Mouse (Mus musculus) heart, adult 11 months (tissue): Measurements from ENCODE around the gene Sprr3.

Source experiments
- DNase-seq: peaks from one replicate; pipeline ENCODE4 v3.0.0; 2022

Gene Sprr3

DNA sequence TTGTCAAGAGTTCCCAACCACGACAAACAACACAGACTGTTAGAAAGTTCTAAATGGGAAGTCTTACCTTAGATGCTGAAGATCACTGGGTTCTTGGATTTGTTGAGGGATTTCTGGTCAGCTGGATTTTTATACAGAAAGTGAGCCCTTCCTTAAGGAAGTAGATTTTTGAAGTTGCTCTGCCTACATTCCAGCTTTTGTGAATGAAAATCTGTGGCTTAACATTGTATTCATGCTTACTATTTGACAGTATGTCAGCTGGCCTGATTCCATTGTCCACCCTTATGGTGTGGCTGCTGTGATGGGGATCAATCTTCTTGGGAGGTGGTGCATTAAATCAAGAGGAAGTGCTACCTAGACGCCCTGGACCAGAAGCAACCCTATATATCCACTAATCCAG, at the start of gene Sprr3:
Gene Sprr3, minus strand, starts transcription at position 101 of the 400 bp plus-strand sequence.
- DNase-seq, result no peak

DNA sequence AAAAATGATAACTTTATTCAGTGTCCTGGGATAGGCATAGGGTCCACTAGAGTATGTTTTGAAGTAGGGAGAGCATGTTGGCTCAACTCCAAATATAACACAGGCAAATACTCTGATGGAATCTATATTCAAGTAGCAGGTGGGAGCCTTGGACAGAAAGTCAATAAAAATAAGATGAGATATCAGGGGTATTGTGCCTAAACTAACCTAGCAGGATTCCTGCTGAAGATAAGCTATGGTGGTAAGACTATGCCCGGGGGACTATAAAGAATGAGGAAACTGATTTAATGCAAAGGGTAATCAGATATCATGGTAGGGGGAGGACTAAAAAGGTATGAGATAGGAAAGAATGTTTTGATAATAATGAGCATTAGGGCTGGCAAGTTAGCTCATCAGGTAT, 49.7 kb upstream of the Sprr3 start:
- DNase-seq, result no peak

DNA sequence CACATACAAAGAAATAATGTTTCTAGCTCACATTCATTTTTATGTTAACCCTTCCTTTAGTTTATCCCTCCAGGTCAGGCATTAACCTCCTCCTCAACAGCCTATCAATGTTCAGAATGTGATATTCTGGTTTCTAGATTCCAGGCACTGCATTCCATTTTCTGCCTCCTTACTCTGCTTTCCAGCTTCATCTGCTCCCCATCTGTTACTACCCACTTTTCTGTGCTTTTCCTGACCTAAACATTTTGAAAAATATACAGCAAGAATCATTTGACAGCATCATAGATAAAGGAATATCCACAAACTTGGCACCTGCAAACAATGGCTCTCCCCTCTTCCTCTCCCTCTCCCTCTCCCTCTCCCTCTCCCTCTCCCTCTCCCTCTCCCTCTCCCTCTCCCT, 45.0 kb upstream of the Sprr3 start:
- DNase-seq, result no peak

DNA sequence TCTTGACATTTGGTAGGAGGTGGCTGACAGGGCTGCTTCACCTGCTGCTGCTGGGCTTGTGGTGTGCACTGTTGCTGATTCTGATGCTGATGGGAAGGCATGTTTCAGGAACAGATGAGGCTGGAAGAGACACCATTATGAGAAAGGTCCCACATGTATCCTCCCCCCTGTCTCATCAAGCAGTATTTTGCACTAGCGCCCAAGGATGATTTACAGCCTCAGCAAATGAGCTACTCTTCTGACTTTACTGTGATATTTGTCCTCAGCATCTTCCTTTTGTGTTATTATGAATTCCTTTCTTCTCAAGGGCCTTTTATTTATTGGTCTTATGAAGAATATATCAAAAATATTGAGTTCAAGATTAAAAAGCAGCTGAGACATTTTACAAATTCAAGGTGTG, 41.9 kb upstream of the Sprr3 start, which contains the start of gene Sprr4:
Gene Sprr4, minus strand, starts transcription at position 101 of the 400 bp plus-strand sequence.
- peak; percentile 41 for DNase-seq

DNA sequence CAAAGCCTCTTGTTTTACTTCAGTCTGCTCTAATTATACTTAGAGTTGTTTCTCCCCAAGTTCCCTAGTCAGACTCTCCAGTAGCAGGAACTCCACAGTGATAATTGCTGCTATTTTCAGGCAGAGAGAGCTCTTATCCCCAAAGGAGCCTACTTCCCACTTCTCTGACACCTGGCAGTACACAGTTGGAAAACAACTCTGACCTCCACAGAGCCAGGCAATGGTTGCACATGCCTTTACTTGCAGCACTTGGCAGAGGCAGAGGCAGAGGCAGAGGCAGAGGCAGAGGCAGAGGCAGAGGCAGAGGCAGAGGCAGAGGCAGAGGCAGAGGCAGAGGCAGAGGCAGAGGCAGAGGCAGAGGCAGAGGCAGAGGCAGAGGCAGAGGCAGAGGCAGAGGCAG, 31.7 kb upstream of the Sprr3 start:
- peak; percentile 92 for DNase-seq

DNA sequence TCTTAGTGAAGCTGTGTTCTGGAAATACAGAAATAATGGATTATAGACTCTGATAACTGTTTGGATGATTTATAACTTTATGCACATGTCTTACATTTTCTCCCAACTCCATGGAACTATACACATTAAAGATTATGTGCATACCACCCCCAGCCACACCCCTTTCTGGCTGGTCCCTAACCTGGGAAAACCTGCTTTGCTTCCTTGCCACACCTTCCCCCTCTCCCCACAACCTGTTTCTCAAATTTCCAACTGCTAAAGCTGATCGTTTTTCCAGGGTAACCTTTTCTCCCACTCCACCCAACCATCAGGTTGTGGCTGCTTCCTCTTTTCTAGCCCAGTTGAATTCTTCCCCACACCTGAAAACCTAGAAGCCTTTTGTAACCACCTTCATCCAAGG, 27.8 kb upstream of the Sprr3 start:
- peak; percentile 14 for DNase-seq

DNA sequence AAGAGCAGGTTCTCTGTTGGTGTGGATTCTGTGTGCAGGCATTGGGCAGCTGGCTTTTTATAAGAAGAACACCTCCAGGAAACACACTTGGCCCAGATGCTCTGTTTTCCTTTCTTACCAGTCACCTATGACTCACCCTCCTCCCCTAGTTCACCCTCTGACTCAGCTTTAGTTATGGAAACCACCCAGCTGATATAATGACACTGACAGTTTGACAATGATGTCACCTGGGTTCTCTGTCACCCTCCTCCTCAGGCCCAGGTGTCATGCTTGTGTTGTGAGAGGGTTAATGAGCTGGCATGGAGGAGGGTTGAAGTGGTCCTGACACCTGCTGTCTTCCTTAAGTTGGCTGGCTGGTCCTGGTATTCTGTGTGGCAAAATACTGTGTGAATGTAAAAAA, 27.3 kb upstream of the Sprr3 start, which contains the start of gene Sprr1a:
Gene Sprr1a, minus strand, starts transcription at position 33 of the 400 bp plus-strand sequence.
- peak; percentile 63 for DNase-seq

DNA sequence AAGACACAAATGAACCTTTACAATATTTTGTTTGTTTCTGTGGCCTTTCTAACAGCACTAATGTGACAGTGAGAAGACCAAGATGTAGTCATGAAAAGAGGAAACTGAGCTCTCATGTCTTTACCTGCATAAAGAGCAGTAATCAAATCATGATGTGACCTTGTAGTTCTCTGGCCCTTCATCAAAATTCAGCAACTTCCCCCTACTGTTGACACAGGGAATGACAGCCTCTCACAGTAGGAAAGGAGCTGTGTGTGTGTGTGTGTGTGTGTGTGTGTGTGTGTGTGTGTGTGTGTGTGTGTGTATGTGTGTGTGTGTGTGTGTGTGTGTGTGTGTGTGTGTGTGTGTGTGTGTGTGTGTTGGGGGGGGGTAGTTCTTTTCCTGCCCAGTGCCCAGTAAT, 22.7 kb upstream of the Sprr3 start:
- DNase-seq, result peak; percentile 14

DNA sequence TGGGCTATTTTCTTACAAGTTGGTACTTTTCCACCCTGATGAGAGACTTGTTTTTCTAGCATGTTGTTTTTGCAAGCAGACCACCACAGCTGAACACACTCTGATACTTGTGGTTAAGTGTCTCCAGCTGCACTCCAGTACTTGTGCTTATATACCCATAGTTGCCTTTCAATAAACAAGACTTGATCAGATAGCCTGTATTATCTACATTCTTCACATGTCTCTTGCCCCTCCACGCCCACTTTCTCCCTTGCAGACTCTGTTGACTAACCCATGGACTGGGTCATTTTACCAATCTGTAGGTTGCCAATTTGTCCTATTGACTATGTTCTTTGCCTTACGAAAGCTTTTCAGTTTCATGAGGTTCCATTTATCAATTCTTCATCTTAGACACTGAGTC, 11.6 kb upstream of the Sprr3 start:
- DNase-seq, result no peak

DNA sequence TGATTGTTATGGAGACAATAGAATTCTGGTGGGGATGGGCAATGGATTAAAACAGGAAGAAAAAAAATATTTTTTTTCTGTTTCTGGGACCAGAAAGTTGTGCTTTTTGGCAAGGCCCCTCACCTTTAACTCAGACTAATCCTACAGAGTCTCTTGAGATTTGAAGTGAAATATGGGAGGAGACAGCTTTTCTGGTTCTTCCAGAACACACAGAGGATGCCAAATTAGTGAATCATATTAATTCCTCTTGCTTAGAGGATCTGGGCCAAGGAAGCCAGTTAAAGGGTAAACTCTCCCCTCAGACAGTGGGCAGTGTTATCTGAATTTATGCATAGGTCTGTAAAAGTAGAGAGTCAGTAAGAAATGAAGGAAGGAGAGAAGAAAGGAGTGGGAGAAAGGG, 8.9 kb upstream of the Sprr3 start:
- peak; percentile 16 for DNase-seq

DNA sequence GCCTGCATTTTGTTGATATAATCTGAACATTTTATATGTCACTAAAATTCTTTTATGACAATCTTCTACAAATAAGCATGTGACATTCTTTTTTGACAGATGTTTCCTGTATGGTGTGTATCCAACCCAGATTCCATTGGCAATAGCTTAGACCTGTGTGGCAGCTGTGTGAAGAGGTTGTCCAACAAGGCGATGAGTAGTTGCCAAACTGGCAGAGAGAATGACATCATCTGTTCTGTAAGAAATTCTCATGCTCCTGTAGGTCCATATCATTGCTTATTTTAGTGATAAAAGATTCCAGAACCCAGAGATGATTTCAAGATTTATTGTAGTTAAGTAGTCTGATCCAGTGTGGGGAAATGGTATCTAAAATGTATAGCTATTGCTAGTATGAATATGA, 8.1 kb upstream of the Sprr3 start:
- DNase-seq, result peak; percentile 3

DNA sequence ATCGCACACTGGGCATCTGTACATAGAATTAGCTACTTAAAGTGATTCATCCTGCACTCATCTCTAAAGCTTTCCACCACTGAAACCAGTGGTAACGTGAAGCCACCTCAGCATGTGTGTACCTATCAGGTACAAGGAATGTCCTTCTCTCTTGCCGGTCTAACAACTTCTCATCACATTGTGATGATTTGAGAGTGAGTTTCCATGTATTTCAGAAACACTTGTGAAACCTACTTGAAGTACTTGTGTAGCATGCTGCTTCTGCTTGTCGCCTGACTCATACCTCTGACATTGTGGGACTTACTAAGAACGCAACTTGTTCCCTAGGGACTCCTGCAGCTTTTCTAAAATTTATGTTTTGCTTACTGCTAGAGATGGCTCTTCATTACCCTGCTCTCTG, 3.4 kb downstream of the Sprr3 start:
- DNase-seq, result no peak

DNA sequence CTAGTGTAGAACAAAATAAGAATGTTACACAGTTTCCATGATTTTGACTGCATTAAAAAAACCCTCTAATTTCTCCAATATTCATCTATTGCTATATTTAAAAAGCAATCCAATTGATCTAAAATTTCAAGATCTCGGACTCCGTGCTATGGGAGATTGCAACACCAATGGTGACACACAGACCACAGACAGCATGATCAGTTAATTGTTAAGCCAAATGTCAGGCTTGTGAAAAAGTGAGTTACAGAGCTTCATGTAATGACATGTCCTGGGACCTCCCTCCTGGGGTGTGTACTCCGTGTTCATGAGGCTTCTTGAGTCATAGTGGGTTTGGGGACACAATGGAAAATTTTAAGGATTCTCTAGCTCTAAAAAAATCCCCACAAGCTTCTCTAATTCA, 18.3 kb downstream of the Sprr3 start:
- no peak for DNase-seq

DNA sequence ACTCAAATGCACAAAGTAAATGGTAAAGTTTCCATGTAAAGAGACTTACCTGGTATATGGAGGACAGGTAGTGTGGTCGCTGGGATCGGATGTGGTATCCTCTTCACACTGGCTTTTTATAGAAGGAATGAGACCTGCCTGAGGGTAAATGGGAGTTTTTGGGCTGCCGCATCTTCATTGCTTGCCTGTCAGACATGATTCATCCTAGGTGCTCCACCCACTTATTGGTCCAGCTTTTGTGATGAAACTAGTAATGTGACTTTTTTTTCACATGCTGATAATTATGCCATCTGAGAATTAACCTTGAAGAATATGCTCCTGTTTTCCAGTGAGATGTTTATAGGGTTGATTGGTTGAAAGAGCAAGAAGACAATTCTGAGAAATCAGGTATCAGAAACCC, 19.8 kb downstream of the Sprr3 start, which contains the start of gene Sprr1b:
Gene Sprr1b, minus strand, starts transcription at position 101 of the 400 bp plus-strand sequence.
- DNase-seq, result no peak

DNA sequence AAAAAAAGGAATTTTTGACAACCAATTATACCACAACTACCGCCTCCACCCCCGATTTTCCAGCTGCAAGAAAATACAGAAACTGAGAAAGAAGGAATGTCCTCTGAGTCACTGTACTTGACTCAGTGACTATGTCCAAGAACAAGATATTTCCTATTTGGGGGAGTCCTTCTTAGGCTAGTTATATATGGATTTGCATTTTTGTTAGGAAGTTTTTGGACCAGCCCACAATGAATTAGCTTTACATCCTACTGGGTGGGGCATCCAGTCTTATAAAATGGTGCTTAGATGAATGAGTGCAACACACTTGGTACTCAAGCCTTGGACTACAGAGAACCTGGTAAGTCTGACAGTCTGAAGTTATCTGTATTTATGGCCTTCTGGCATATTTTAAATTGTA, 26.2 kb downstream of the Sprr3 start, which contains the start of gene Sprr2k:
Gene Sprr2k, plus strand, starts transcription at position 301 of the 400 bp plus-strand sequence.
- no peak for DNase-seq

DNA sequence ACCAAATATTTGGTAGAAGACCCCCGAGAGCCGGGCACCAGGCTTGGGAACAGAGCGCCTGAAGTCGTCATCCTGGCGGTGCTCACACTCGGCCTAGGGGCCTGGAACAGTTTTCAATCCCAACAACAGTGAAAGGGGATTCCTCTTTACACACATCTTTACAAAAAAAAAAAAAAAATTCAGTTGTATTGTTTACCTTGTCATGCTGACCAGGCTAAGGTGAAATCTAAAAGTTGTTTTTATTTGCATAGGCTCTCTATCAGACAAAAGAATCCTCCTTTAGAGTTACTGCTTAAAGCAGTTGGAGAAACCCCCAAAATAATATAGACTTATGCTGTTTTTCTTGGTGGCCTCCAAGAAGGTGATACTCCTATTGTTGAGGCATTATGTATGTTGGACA, 29.2 kb downstream of the Sprr3 start, which contains the start of gene Gm9774:
Gene Gm9774, minus strand, starts transcription at position 101 of the 400 bp plus-strand sequence.
- no peak for DNase-seq

DNA sequence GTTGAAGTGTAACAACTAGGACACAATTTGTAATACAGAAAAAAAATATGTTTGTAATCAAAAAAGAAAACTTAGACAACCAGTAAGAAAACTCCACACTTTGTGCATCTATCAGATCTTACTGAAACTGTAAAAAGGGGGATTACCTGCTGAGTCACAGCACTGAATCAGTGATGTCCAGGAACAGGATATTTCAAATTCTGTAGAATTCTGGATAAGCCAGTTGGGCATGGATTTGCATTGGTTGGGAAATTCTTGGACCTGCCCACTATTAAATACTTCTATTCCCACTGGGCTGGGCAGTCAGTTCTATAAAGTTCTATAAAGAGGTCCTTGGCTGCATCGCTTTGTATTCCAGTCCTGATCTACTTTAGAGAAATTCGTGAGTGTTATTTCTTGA, 40.7 kb downstream of the Sprr3 start, which contains the start of gene Sprr2j-ps:
Gene Sprr2j-ps, plus strand, starts transcription at position 301 of the 400 bp plus-strand sequence.
- no peak for DNase-seq

DNA sequence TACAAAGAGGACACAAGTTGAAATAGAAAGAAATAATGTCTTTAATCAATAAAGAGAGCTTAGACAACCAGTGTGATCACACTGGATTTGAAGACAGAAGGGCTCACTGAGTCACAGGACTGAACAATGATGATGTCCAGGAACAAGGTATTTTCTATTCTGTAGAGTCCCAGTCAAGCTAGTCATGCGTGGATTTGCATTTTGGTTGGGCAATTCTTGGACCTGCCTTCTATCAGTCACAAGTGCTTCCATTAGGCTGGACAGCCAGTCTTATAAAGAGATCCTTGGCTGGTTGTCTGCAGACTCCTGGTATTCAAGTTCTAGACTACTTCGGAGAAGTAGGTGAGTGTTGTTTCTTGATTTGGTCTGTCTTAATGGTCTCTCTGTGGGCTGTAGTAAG, 50.8 kb downstream of the Sprr3 start, which contains the start of gene Sprr2i:
Gene Sprr2i, plus strand, starts transcription at position 301 of the 400 bp plus-strand sequence.
- peak; percentile 21 for DNase-seq
